22 mouse cellular contexts compared by ENCODE assay signal in the genomic region with DNA sequence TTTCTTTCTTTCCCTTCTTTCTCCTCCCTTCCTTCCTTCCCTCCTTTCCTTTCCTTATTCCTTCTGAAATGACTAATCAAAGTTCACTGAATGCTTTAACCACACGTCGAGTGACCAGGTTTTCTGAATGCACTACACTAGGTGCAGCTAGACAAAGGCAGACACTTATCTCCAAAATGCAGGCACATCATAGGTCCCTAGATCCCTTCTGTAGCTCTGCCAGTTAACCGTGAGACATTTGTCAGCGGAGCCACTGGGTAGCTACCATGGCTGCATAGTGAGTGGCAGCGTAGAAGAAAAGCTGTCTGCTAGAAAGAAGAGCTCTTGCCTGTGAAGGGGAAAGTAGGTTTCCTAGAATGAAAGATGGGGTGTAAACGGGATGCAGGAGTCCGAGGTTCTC. TPM values are rescaled to one million over a fixed set of nuclear protein-coding genes. Genes with fewer than 3 reads are reported as not detected.
DNase-seq lines count a peak whose midpoint lies in the region; ATAC-seq and TF ChIP-seq lines count a peak whose summit lies in the region.
"Had no signal": no experiment of that assay in that cellular context is flagged by ENCODE, and none has a peak within 500 bp of the region (broad histone marks: within the 10 kb centered on the region; RNA-seq: fewer than 3 reads in every experiment).

No protein-coding gene starts in this region.

- no peak overlapping the region for H3K4me3 ChIP-seq in heart, embryonic 13.5 days
- H3K4me3 ChIP-seq in liver, embryonic 13.5 days (replicated peaks): no peak overlapping the region
- H3K4me3 ChIP-seq in MEL (ENCODE audit: control insufficient read depth in 1 of 2, insufficient read depth in 1 of 2, low read depth in 2 of 2, low read length in 2 of 2): peak overlapping the region; percentile 11 to 31; a peak in 3 of 4 replicates
- H3K4me3 ChIP-seq: embryonic facial prominence, embryonic 10.5 days; embryonic facial prominence, embryonic 12.5 days; forebrain, embryonic 13.5 days; forebrain, embryonic 15.5 days had no signal

- intact Hi-C loops in heart, postnatal 14 days (cut with DNase I): no loop called here

- peak in 1 of 2 experiments; percentile 35; a peak in 2 of 4 replicates for TF ChIP-seq EP300 in MEL (IDR thresholded peaks at IDR 0.05; ENCODE audit: low read depth in 1 of 2, low read length in 2 of 2)

- DNase-seq in heart, postnatal 14 days: no peak
- DNase-seq in liver, embryonic 13.5 days: no peak
- DNase-seq in liver (no peak), MEL (ENCODE audit: low read depth, low spot score) (peak; percentile 75)
- peak; percentile 7 for DNase-seq in Muller cell, postnatal 12 days (ENCODE audit: inconsistent ontology term)
- no peak for DNase-seq in embryo, embryonic 9.5 days (ENCODE audit: extremely low spot score)
- DNase-seq: adrenal gland, adult 2 months; adrenal gland, postnatal 10 days; adrenal gland, postnatal 25 days; cerebellum, adult 11 months; cerebellum, adult 18-20 months; cerebellum, adult 8-10 months; cerebellum, adult 9-11 months; cerebellum, postnatal 14 days; cerebellum, postnatal 36 days; embryo, embryonic 11 days; forebrain, postnatal 0 days had no signal

- no peak for ATAC-seq in heart, embryonic 13.5 days (ENCODE audit: extremely low read depth, insufficient number of reproducible peaks, low FRiP score, low TSS enrichment)
- ATAC-seq in liver, embryonic 13.5 days (ENCODE audit: low read depth): no peak
- ATAC-seq: forebrain, embryonic 13.5 days; forebrain, embryonic 15.5 days; forebrain, postnatal 0 days had no signal

- no peaks in the 10 kb centered on the region for H3K9me3 ChIP-seq in heart, embryonic 13.5 days
- no peaks in the 10 kb centered on the region for H3K9me3 ChIP-seq in liver, embryonic 13.5 days (replicated peaks)
- H3K9me3 ChIP-seq in MEL (replicated peaks; ENCODE audit: insufficient read depth, low read length): no peaks in the 10 kb centered on the region
- H3K9me3 ChIP-seq: embryonic facial prominence, embryonic 10.5 days; embryonic facial prominence, embryonic 12.5 days; forebrain, embryonic 13.5 days; forebrain, embryonic 15.5 days had no signal

- no peak overlapping the region for H3K4me2 ChIP-seq in heart, embryonic 13.5 days
- no peak overlapping the region for H3K4me2 ChIP-seq in liver, embryonic 13.5 days
- H3K4me2 ChIP-seq: embryonic facial prominence, embryonic 12.5 days; forebrain, embryonic 13.5 days; forebrain, embryonic 15.5 days had no signal

- H3K27ac ChIP-seq in heart, embryonic 13.5 days (replicated peaks): no peak overlapping the region
- H3K27ac ChIP-seq in liver, embryonic 13.5 days: no peak overlapping the region
- no peak overlapping the region for H3K27ac ChIP-seq in MEL (ENCODE audit: control insufficient read depth, low read depth, low read length)
- H3K27ac ChIP-seq: embryonic facial prominence, embryonic 10.5 days; embryonic facial prominence, embryonic 12.5 days; forebrain, embryonic 13.5 days; forebrain, embryonic 15.5 days had no signal

- H3K36me3 ChIP-seq in heart, embryonic 13.5 days: no peaks in the 10 kb centered on the region
- H3K36me3 ChIP-seq in liver, embryonic 13.5 days: no peaks in the 10 kb centered on the region
- H3K36me3 ChIP-seq in MEL (ENCODE audit: control insufficient read depth in 1 of 2, insufficient read depth in 2 of 2, low read length in 2 of 2): peaks cover 0 to 3% of the 10 kb centered on the region in 2 experiments; a peak in 2 of 4 replicates
- H3K36me3 ChIP-seq: embryonic facial prominence, embryonic 10.5 days; embryonic facial prominence, embryonic 12.5 days; forebrain, embryonic 15.5 days had no signal

- no peak for TF ChIP-seq POLR2A in MEL (IDR thresholded peaks at IDR 0.05; ENCODE audit: control insufficient read depth in 1 of 2, insufficient read depth in 1 of 2, low read depth in 1 of 2, low read length in 2 of 2, poor library complexity in 1 of 2)

- 70% methylated on average over 7 of the region's 7 CpGs for WGBS in heart, embryonic 13.5 days
- WGBS in liver, embryonic 13.5 days (ENCODE audit: insufficient replicate concordance): 37% methylated on average over 7 of the region's 7 CpGs

- H3K27me3 ChIP-seq in heart, embryonic 13.5 days (replicated peaks): no peaks in the 10 kb centered on the region
- no peaks in the 10 kb centered on the region for H3K27me3 ChIP-seq in liver, embryonic 13.5 days
- no peaks in the 10 kb centered on the region for H3K27me3 ChIP-seq in MEL (ENCODE audit: control insufficient read depth in 1 of 2, insufficient read depth in 2 of 2, low read length in 2 of 2)
- H3K27me3 ChIP-seq: embryonic facial prominence, embryonic 12.5 days; forebrain, embryonic 13.5 days; forebrain, embryonic 15.5 days had no signal

- peaks cover 7% of the 10 kb centered on the region for H3K4me1 ChIP-seq in heart, embryonic 13.5 days
- H3K4me1 ChIP-seq in liver, embryonic 13.5 days (replicated peaks): peaks cover 28% of the 10 kb centered on the region
- H3K4me1 ChIP-seq in MEL (ENCODE audit: control insufficient read depth in 1 of 2, insufficient read depth in 2 of 2, low read length in 2 of 2): peaks cover 3 to 10% of the 10 kb centered on the region in 2 experiments; a peak in 3 of 4 replicates

- H3K79me2 ChIP-seq in MEL (ENCODE audit: control insufficient read depth, insufficient read depth, low read length, poor library complexity): peaks cover 5% of the 10 kb centered on the region

- no peak for TF ChIP-seq CTCF in MEL (IDR thresholded peaks at IDR 0.05 in 2 of 3, conservative IDR thresholded peaks at IDR 0.05 in 1 of 3; ENCODE audit: control insufficient read depth in 1 of 3, insufficient read depth in 1 of 3, low read depth in 2 of 3, low read length in 3 of 3, poor library complexity in 1 of 3, severe bottlenecking in 1 of 3)

- TF ChIP-seq RAD21 in MEL (IDR thresholded peaks at IDR 0.05; ENCODE audit: low read depth, low read length): no peak

- H3K9ac ChIP-seq in heart, embryonic 13.5 days: peak overlapping the region; percentile 37; the same call in 1 of the 2 replicates
- H3K9ac ChIP-seq in liver, embryonic 13.5 days: peak overlapping the region; percentile 3; the same call in 1 of the 2 replicates
- H3K9ac ChIP-seq in MEL (ENCODE audit: control insufficient read depth, low read depth, low read length, poor library complexity, severe bottlenecking): no peak overlapping the region
- H3K9ac ChIP-seq: embryonic facial prominence, embryonic 12.5 days; forebrain, embryonic 13.5 days; forebrain, embryonic 15.5 days; forebrain, postnatal 0 days had no signal

TF ChIP-seq in MEL, 35 proteins besides CTCF, POLR2A, EP300 and RAD21 (continues in another document):
- no peak for TF ChIP-seq GABPA (IDR thresholded peaks at IDR 0.05; ENCODE audit: low read depth, low read length)
- no peak for TF ChIP-seq ZMIZ1 (IDR thresholded peaks at IDR 0.05; ENCODE audit: low read depth, low read length)
- TF ChIP-seq MXI1 (IDR thresholded peaks at IDR 0.05; ENCODE audit: low read depth, low read length): no peak
- TF ChIP-seq POLR2AphosphoS5 (IDR thresholded peaks at IDR 0.05; ENCODE audit: borderline replicate concordance, low read depth, low read length): no peak
- no peak for TF ChIP-seq MAFK (IDR thresholded peaks at IDR 0.05; ENCODE audit: borderline replicate concordance, low read depth, low read length)
- no peak for TF ChIP-seq MEF2A (IDR thresholded peaks at IDR 0.05; ENCODE audit: extremely low read depth, insufficient replicate concordance, low read depth, low read length, poor library complexity, severe bottlenecking)
- no peak for TF ChIP-seq JUND (IDR thresholded peaks at IDR 0.05; ENCODE audit: low read depth, low read length)
- TF ChIP-seq TCF12 (IDR thresholded peaks at IDR 0.05; ENCODE audit: low read depth, low read length): peak; percentile 47
- TF ChIP-seq MYB (IDR thresholded peaks at IDR 0.05; ENCODE audit: low read depth, low read length): no peak
- no peak for TF ChIP-seq USF1 (IDR thresholded peaks at IDR 0.05; ENCODE audit: low read depth, low read length)
- no peak for TF ChIP-seq USF2 (IDR thresholded peaks at IDR 0.05; ENCODE audit: borderline replicate concordance in 1 of 2, insufficient read depth in 1 of 2, low read depth in 1 of 2, low read length in 2 of 2)
- TF ChIP-seq UBTF (IDR thresholded peaks at IDR 0.05; ENCODE audit: borderline replicate concordance, insufficient read depth, low read depth, low read length): no peak
- no peak for TF ChIP-seq NRF1 (IDR thresholded peaks at IDR 0.05; ENCODE audit: insufficient read depth, low read depth, low read length, poor library complexity, severe bottlenecking)
- no peak for TF ChIP-seq E2F4 (IDR thresholded peaks at IDR 0.05; ENCODE audit: borderline replicate concordance, low read depth, low read length)
- no peak for TF ChIP-seq CHD1 (IDR thresholded peaks at IDR 0.05; ENCODE audit: low read depth, low read length)
- no peak for TF ChIP-seq TBP (IDR thresholded peaks at IDR 0.05; ENCODE audit: low read depth, low read length)
- TF ChIP-seq SIN3A (IDR thresholded peaks at IDR 0.05; ENCODE audit: low read length): no peak
- no peak for TF ChIP-seq KAT2A (conservative IDR thresholded peaks at IDR 0.05; ENCODE audit: low read depth, low read length)
- TF ChIP-seq ZKSCAN1 (IDR thresholded peaks at IDR 0.05; ENCODE audit: low read depth, low read length): no peak
- TF ChIP-seq MAZ (IDR thresholded peaks at IDR 0.05; ENCODE audit: low read depth, low read length): no peak
- peak; percentile 65 for TF ChIP-seq TAL1 (IDR thresholded peaks at IDR 0.05; ENCODE audit: low read length)
- TF ChIP-seq SMC3 (IDR thresholded peaks at IDR 0.05; ENCODE audit: low read depth, low read length): no peak
- no peak for TF ChIP-seq ELF1 (IDR thresholded peaks at IDR 0.05; ENCODE audit: low read depth, low read length)
- no peak for TF ChIP-seq MAX (IDR thresholded peaks at IDR 0.05; ENCODE audit: low read length)

RNA-seq across cellular contexts. Expression of gene Eapp, which starts 3.7 kb away (rescaled TPM):
- polyA plus RNA-seq in heart, embryonic 13.5 days (2015; fragmentation: Nextera tagmentation; extraction: Ambion mirVana): 45.5 and 49.4 TPM in 2 replicates
- 10 to 100 TPM; 25.3 to 29.0 TPM for total RNA-seq in heart, postnatal 14 days (2021)
- polyA plus RNA-seq in liver, embryonic 13.5 days (2015; fragmentation: Nextera tagmentation; extraction: Ambion mirVana): 50.0 and 50.3 TPM in 2 replicates
- total RNA-seq in MEL (2012; rRNA removed): 45.6 and 50.4 TPM in 2 replicates
- polyA plus RNA-seq in MEL (2012; ENCODE audit: insufficient read depth in 1 of 2, insufficient read length in 2 of 2, low read depth in 1 of 2, low replicate concordance in 2 of 2, missing spikeins in 1 of 2): 10 to 100 TPM in 1 of 2 experiments, not detected in 1; 50.7 TPM

RNA-seq across cellular contexts. Expression of gene Sptssa, which starts 43.0 kb away (rescaled TPM):
- polyA plus RNA-seq in heart, embryonic 13.5 days (2015; fragmentation: Nextera tagmentation; extraction: Ambion mirVana): 125 and 133 TPM in 2 replicates
- total RNA-seq in heart, postnatal 14 days (2021): 10 to 100 TPM; 41.1 to 41.8 TPM
- 61.4 and 67.2 TPM in 2 replicates for polyA plus RNA-seq in liver, embryonic 13.5 days (2015; fragmentation: Nextera tagmentation; extraction: Ambion mirVana)
- total RNA-seq in MEL (2012; rRNA removed): 58.1 and 88.4 TPM in 2 replicates
- 100 to 1,000 TPM in 1 of 2 experiments, not detected in 1; 166 TPM for polyA plus RNA-seq in MEL (2012; ENCODE audit: insufficient read depth in 1 of 2, insufficient read length in 2 of 2, low read depth in 1 of 2, low replicate concordance in 2 of 2, missing spikeins in 1 of 2)

Comparison
In these comparisons a context has a peak if more than half of its experiments do, and no peak if none do; other contexts are left out.
1. H3K4me3 ChIP-seq: peak in MEL (2 of 2); none in heart, embryonic 13.5 days (single experiment) and liver, embryonic 13.5 days (single experiment).
2. DNase-seq: peak in MEL (single experiment) and Muller cell, postnatal 12 days (single experiment); none in heart, postnatal 14 days (0 of 2), liver, embryonic 13.5 days (single experiment), liver (single experiment) and embryo, embryonic 9.5 days (single experiment).